In genomic region chrX:50537122-50537784, GRCm38 (mm10) we compare ENCODE assay signal across 8 mouse cellular contexts.
DNase-seq lines count a peak whose midpoint lies in the region; ATAC-seq and TF ChIP-seq lines count a peak whose summit lies in the region.

No protein-coding gene starts in this region.

- no peaks in the 10 kb centered on the region for H3K36me3 ChIP-seq in embryonic facial prominence, embryonic 11.5 days (replicated peaks; ENCODE audit: control insufficient read depth, insufficient read depth, low read depth, low read length)
- no peaks in the 10 kb centered on the region for H3K36me3 ChIP-seq in midbrain, postnatal 0 days (ENCODE audit: insufficient read depth, low read length)

- H3K9me3 ChIP-seq in embryonic facial prominence, embryonic 11.5 days (replicated peaks; ENCODE audit: control insufficient read depth, low read length) = no peaks in the 10 kb centered on the region
- H3K9me3 ChIP-seq in midbrain, postnatal 0 days (ENCODE audit: low read length) = no peaks in the 10 kb centered on the region

- H3K4me1 ChIP-seq in embryonic facial prominence, embryonic 11.5 days (ENCODE audit: control insufficient read depth, insufficient read depth, low read length) = no peaks in the 10 kb centered on the region
- no peaks in the 10 kb centered on the region for H3K4me1 ChIP-seq in midbrain, postnatal 0 days (ENCODE audit: insufficient read depth, low read length)

- 47% methylated on average over 19 of the region's 19 CpGs for WGBS in embryonic facial prominence, embryonic 11.5 days
- WGBS in midbrain, postnatal 0 days = 51% methylated on average over 19 of the region's 19 CpGs

- peak overlapping the region; percentile 32 for H3K4me3 ChIP-seq in embryonic facial prominence, embryonic 11.5 days (ENCODE audit: low read depth, low read length)
- peak overlapping the region; percentile 30 for H3K4me3 ChIP-seq in midbrain, postnatal 0 days (ENCODE audit: low read depth, low read length)

- no peaks in the 10 kb centered on the region for H3K27me3 ChIP-seq in embryonic facial prominence, embryonic 11.5 days (ENCODE audit: control insufficient read depth, insufficient read depth, low read length)
- no peaks in the 10 kb centered on the region for H3K27me3 ChIP-seq in midbrain, postnatal 0 days (ENCODE audit: insufficient read depth, low read length)

- TF ChIP-seq CTCF in midbrain, postnatal 0 days (IDR thresholded peaks at IDR 0.05) = no peak

- H3K4me2 ChIP-seq in embryonic facial prominence, embryonic 11.5 days (ENCODE audit: low read depth, low read length) = no peak overlapping the region
- peak overlapping the region; percentile 30; the same call in 1 of the 2 replicates for H3K4me2 ChIP-seq in midbrain, postnatal 0 days (ENCODE audit: low read depth, low read length, poor library complexity, severe bottlenecking)

- no peak for ATAC-seq in embryonic facial prominence, embryonic 11.5 days (replicated peaks; ENCODE audit: insufficient number of reproducible peaks, low FRiP score, low TSS enrichment, low read depth)
- ATAC-seq in midbrain, postnatal 0 days (ENCODE audit: low FRiP score) = peak; percentile 63; the same call in 1 of the 2 replicates

- peak overlapping the region; percentile 43 for H3K9ac ChIP-seq in embryonic facial prominence, embryonic 11.5 days (replicated peaks; ENCODE audit: low read length)
- H3K9ac ChIP-seq in midbrain, postnatal 0 days (replicated peaks; ENCODE audit: low read length, poor library complexity, severe bottlenecking) = no peak overlapping the region

- DNase-seq in B cell, adult 2 months = peak; percentile 19 to 33
- peak; percentile 20 for DNase-seq in adrenal gland, postnatal 14 days
- peak; percentile 55 for DNase-seq in embryonic facial prominence, embryonic 11.5 days (ENCODE audit: low spot score)
- DNase-seq in heart, adult 9 months (ENCODE audit: low spot score in 2 of 2) = peak; percentile 39 to 50
- peak; percentile 16 to 77 for DNase-seq in kidney, adult 8-10 months
- DNase-seq in liver = peak; percentile 35
- DNase-seq in midbrain, postnatal 0 days (ENCODE audit: low spot score) = peak; percentile 60
- peak; percentile 72 for DNase-seq in telencephalon, adult 2 months (ENCODE audit: low read depth, low spot score)

- H3K27ac ChIP-seq in embryonic facial prominence, embryonic 11.5 days (replicated peaks; ENCODE audit: low read depth, low read length) = no peak overlapping the region
- no peak overlapping the region for H3K27ac ChIP-seq in midbrain, postnatal 0 days (ENCODE audit: low read depth, low read length)

Comparison
In these comparisons a context has a peak if more than half of its experiments do, and no peak if none do; other contexts are left out.
1. DNase-seq: peak in every context shown above with its lines; median percentile 72 in telencephalon, adult 2 months; 60 in midbrain, postnatal 0 days; 55 in embryonic facial prominence, embryonic 11.5 days; 46 in kidney, adult 8-10 months; 44 in heart, adult 9 months; 35 in liver; 26 in B cell, adult 2 months; 20 in adrenal gland, postnatal 14 days.